Mouse (Mus musculus) CH12.LX (cell line): ENCODE measurements around the gene Pik3ca. TPM values are rescaled to one million over a fixed set of nuclear protein-coding genes. Genes with fewer than 3 reads are reported as not detected.

Experiments used
- DNase-seq: peaks from one replicate; pipeline ENCODE4 v3.0.0-alpha.2; 2013; ENCODE audit errors: extremely low read depth
- H3K27ac ChIP-seq: 2 replicates; pipeline ENCODE4 v1.5.1; 2012; ENCODE audit warnings: low read depth, mild to moderate bottlenecking, control low read depth, moderate library complexity; ENCODE audit not compliant: insufficient read depth
- H3K27me3 ChIP-seq: replicated peaks from 2 replicates; pipeline ENCODE3; 2012; ENCODE audit warnings: inconsistent platforms
- H3K36me3 ChIP-seq, 2 experiments: replicated peaks in 1 of 2; 2 replicates each; pipeline versions ENCODE3 to v1.6.1; 2012; ENCODE audit warnings: inconsistent platforms in 1 of 2, low read length in 1 of 2, mild to moderate bottlenecking in 1 of 2, mixed read lengths in 1 of 2, moderate library complexity in 1 of 2; ENCODE audit not compliant: control insufficient read depth in 1 of 2, insufficient read depth in 1 of 2
- H3K4me1 ChIP-seq, 2 experiments: 2 replicates each; pipeline ENCODE4 v1.6.1; 2012; ENCODE audit warnings: inconsistent platforms in 1 of 2, moderate library complexity in 1 of 2; ENCODE audit not compliant: insufficient read depth in 2 of 2, control insufficient read depth in 1 of 2
- H3K4me2 ChIP-seq: 2 replicates; pipeline ENCODE4 v1.6.1; 2012; ENCODE audit warnings: low read depth, mild to moderate bottlenecking, control low read depth; ENCODE audit not compliant: poor library complexity, insufficient read depth, severe bottlenecking
- H3K4me3 ChIP-seq, 3 experiments: fragments of 150-350 bp in 1 of 3; sonication (generic) in 1 of 3; replicated peaks in 1 of 3; 2 replicates each; pipeline versions ENCODE3 to v1.5.1; 2011 to 2012; ENCODE audit warnings: low read depth in 2 of 3, low read length in 2 of 3, mild to moderate bottlenecking in 2 of 3, moderate library complexity in 2 of 3, control low read depth in 1 of 3, improper control_type of control experiment in 1 of 3, inconsistent platforms in 1 of 3, mixed read lengths in 1 of 3; ENCODE audit not compliant: poor library complexity in 1 of 3
- H3K79me2 ChIP-seq: replicated peaks from 2 replicates; pipeline ENCODE4 v1.6.1; 2012; ENCODE audit warnings: mild to moderate bottlenecking, moderate library complexity; ENCODE audit not compliant: control insufficient read depth, poor library complexity, insufficient read depth, severe bottlenecking; ENCODE audit errors: extremely low read depth
- H3K9ac ChIP-seq: 2 replicates; pipeline ENCODE4 v1.6.1; 2012; ENCODE audit warnings: low read depth, mild to moderate bottlenecking, control low read depth, moderate library complexity; ENCODE audit not compliant: insufficient read depth
- H3K9me3 ChIP-seq: replicated peaks from 2 replicates; pipeline ENCODE3; 2012; ENCODE audit warnings: low read length, inconsistent platforms, mixed read lengths
- CHD2 ChIP-seq: IDR thresholded peaks from 2 replicates; pipeline ENCODE4 v1.6.1; 2011; ENCODE audit warnings: low read length, improper control_type of control experiment
- CTCF ChIP-seq, 2 experiments: IDR thresholded peaks in 1 of 2; conservative IDR thresholded peaks in 1 of 2; 2 replicates each; pipeline ENCODE4 v1.5.1; 2011 to 2012; ENCODE audit warnings: low read depth in 2 of 2, low read length in 2 of 2, improper control_type of control experiment in 1 of 2, inconsistent platforms in 1 of 2, mild to moderate bottlenecking in 1 of 2, moderate library complexity in 1 of 2
- IRF4 ChIP-seq: IDR thresholded peaks from 2 replicates; pipeline ENCODE4 v1.6.1; 2014; ENCODE audit warnings: low read depth, mild to moderate bottlenecking, inconsistent platforms, low read length, improper control_type of control experiment
- KAT2A ChIP-seq: IDR thresholded peaks from 2 replicates; pipeline ENCODE4 v1.6.1; 2012; ENCODE audit warnings: low read length, improper control_type of control experiment, inconsistent platforms; ENCODE audit not compliant: insufficient replicate concordance
- MYC ChIP-seq: IDR thresholded peaks from 2 replicates; pipeline ENCODE4 v1.6.1; 2011; ENCODE audit warnings: low read depth, mild to moderate bottlenecking, improper control_type of control experiment, low read length
- RAD21 ChIP-seq: IDR thresholded peaks from 2 replicates; pipeline ENCODE4 v1.6.1; 2011; ENCODE audit warnings: low read depth, mild to moderate bottlenecking, low read length, improper control_type of control experiment, moderate library complexity
- RCOR1 ChIP-seq: conservative IDR thresholded peaks from 2 replicates; pipeline ENCODE4 v1.6.1; 2012; ENCODE audit warnings: low read depth, mild to moderate bottlenecking, inconsistent platforms, low read length, improper control_type of control experiment
- SIN3A ChIP-seq: IDR thresholded peaks from 2 replicates; pipeline ENCODE4 v1.6.1; 2012; ENCODE audit warnings: low read length, improper control_type of control experiment, inconsistent platforms
- SMC3 ChIP-seq: IDR thresholded peaks from 2 replicates; pipeline ENCODE4 v1.6.1; 2011; ENCODE audit warnings: low read depth, low read length, improper control_type of control experiment
- USF2 ChIP-seq: conservative IDR thresholded peaks from 2 replicates; pipeline ENCODE4 v1.6.1; 2011; ENCODE audit warnings: low read depth, low read length, improper control_type of control experiment
- ZC3H11A ChIP-seq: IDR thresholded peaks from 2 replicates; pipeline ENCODE4 v1.6.1; 2012; ENCODE audit warnings: low read depth, mild to moderate bottlenecking, inconsistent platforms, low read length, improper control_type of control experiment
- dilution Hi-C: fragments of 300-500 bp; cut with MboI; formaldehyde crosslinking; loops from 2 replicates; pipeline ENCODE4 v1.14.3; 2020; ENCODE audit warnings: low sequenced_read_pairs; ENCODE audit not compliant: extremely low pct_unique_long_range_greater_than_20kb, extremely low pct_ligation_motif_present
- in situ Hi-C: fragments of 300-500 bp; cut with MboI; formaldehyde crosslinking; loops from 3 replicates; pipeline ENCODE4 v1.14.3; 2019; ENCODE audit warnings: low sequenced_read_pairs, low pct_ligation_motif_present, low pct_unique_long_range_greater_than_20kb, mixed read lengths
- polyA plus RNA-seq: library from polyadenylated mRNA; unstranded; fragments of >175 nt; gene quantifications from 2 replicates; pipeline ENCODE4 v1.2.1, GENCODE M21; 2012; ENCODE audit warnings: low read depth; ENCODE audit not compliant: insufficient read length
- total RNA-seq, 2 experiments: library from RNA; depleted of rRNA; stranded (reverse); fragments of 300-350 nt in 1 of 2; fragments of >200 nt in 1 of 2; gene quantifications; 2 replicates each; pipeline ENCODE4 v1.2.3; 2012 to 2014

Gene Pik3ca
- total and polyA plus RNA-seq, 3 experiments, result 19.1 to 26.5 (median 19.6) TPM

DNA sequence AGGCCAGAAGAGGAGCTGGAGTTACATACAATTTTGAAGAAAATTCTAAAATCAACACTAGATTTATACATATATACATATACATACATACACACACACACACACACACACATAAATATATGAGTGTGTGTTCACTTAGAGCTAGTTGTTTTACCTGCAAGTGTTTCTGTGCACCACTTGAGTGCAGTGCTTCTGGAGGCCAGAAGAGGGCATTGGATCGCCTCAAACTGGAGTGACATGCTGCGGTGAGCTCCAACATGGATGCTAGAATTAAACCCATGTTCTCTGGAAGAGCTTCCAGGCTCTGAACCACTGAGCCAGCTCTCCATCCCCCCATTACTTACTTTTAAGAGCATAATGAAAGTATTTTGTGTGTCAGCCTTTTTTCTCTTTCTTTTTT is 17.6 kb upstream of the Pik3ca start:
- Histone ChIP-seq H3K4me2 (no peak overlapping the region), H3K9ac (no peak overlapping the region), H3K36me3 (no peaks in the 10 kb centered on the region), H3K4me1 (no peaks in the 10 kb centered on the region), H3K79me2 (no peaks in the 10 kb centered on the region), H3K4me3 (no peak overlapping the region), H3K27ac (no peak overlapping the region), H3K27me3 (no peaks in the 10 kb centered on the region), H3K9me3 (no peaks in the 10 kb centered on the region)
- dilution Hi-C loops (no loop called here), in situ Hi-C loops (loop anchor here (10.0 kb wide), 1 partner anchor 115 kb away; the partner anchor contains the start of gene Kcnmb3)
- peak; percentile 53 for DNase-seq
- no peak for TF ChIP-seq SIN3A
- peak; percentile 77 for TF ChIP-seq ZC3H11A
- peak; percentile 79 for TF ChIP-seq RAD21
- 0 out of 2 replicates have a peak, but pooled peaks have one; percentile 15 for TF ChIP-seq IRF4
- no peak for TF ChIP-seq RCOR1
- TF ChIP-seq SMC3, result peak; percentile 87
- peak; percentile 69 for TF ChIP-seq MYC
- no peak for TF ChIP-seq USF2
- peak; percentile 43 to 77; a peak in 3 of 4 replicates for TF ChIP-seq CTCF (conservative IDR thresholded peaks at IDR 0.05 in 1 of 2, IDR thresholded peaks at IDR 0.05 in 1 of 2; ENCODE audit: low read depth in 2 of 2, low read length in 2 of 2)

DNA sequence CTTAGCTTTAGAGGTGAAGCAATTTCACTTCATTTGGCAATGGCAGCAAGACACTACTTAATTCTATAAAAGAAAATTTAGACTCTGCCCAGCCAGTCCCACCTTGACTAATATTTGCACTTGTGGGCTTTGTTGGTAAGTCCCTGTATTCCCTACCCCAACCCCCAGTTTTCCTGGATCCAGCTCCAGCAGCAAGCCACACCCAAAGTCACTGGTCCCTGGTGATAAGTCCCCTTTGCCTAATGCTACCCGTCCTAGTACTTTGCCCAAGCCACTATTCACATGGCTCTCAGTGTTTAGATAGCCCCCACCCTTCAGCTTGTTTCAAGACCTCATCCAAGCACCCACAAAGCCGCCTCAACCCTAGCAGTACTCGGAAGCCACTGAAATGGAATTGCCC is 15.9 kb upstream of the Pik3ca start:
- in situ Hi-C loops (no loop called here), dilution Hi-C loops (no loop called here)
- no peak for DNase-seq
- Histone ChIP-seq H3K4me1 (0 out of 4 replicates have a peak, but pooled peaks cover 0 to 2% of the 10 kb centered on the region in 2 experiments), H3K9ac (no peak overlapping the region), H3K9me3 (no peaks in the 10 kb centered on the region), H3K4me2 (no peak overlapping the region), H3K79me2 (no peaks in the 10 kb centered on the region), H3K27me3 (no peaks in the 10 kb centered on the region), H3K36me3 (no peaks in the 10 kb centered on the region), H3K4me3 (no peak overlapping the region), H3K27ac (no peak overlapping the region)
- TF ChIP-seq KAT2A (no peak), CHD2 (no peak)

GRCm38 (mm10) chr3:32392841-32393240 is 4.6 kb upstream of the Pik3ca start:
- Histone ChIP-seq H3K9me3 (no peaks in the 10 kb centered on the region), H3K27ac (no peak overlapping the region), H3K27me3 (no peaks in the 10 kb centered on the region), H3K4me2 (no peak overlapping the region), H3K4me1 (no peaks in the 10 kb centered on the region), H3K79me2 (peaks cover 9% of the 10 kb centered on the region), H3K4me3 (no peak overlapping the region), H3K9ac (no peak overlapping the region), H3K36me3 (peaks cover 0 to 2% of the 10 kb centered on the region in 2 experiments)
- DNase-seq, result no peak
- dilution Hi-C loops (no loop called here), in situ Hi-C loops (no loop called here)
- no peak for TF ChIP-seq CHD2
